14 mouse cellular contexts compared by ENCODE assay signal in genomic region chr8:83199715-83200114, GRCm38 (mm10). TPM values are rescaled to one million over a fixed set of nuclear protein-coding genes. Genes with fewer than 3 reads are reported as not detected.
DNase-seq lines count a peak whose midpoint lies in the region; ATAC-seq and TF ChIP-seq lines count a peak whose summit lies in the region.
"Had no signal": no experiment of that assay in that cellular context is flagged by ENCODE, and none has a peak within 500 bp of the region (broad histone marks: within the 10 kb centered on the region; RNA-seq: fewer than 3 reads in every experiment).

No protein-coding gene starts in this region.

- peak overlapping the region; percentile 98 for H3K27ac ChIP-seq in cerebellum, adult 2 months (ENCODE audit: insufficient read depth, low read length)
- H3K27ac ChIP-seq in layer of hippocampus, adult 2 months, result peak overlapping the region; percentile 74; the same call in 1 of the 2 replicates
- H3K27ac ChIP-seq in stomach, embryonic 14.5 days (ENCODE audit: low read length), result peak overlapping the region; percentile 61; the same call in 1 of the 2 replicates
- no peak overlapping the region for H3K27ac ChIP-seq in gastrocnemius, adult 2 months
- H3K27ac ChIP-seq: kidney, postnatal 0 days had no signal

- H3K9me3 ChIP-seq in stomach, embryonic 14.5 days (ENCODE audit: control insufficient read depth, low read depth, low read length), result no peaks in the 10 kb centered on the region

- no peak overlapping the region for H3K4me2 ChIP-seq in stomach, embryonic 14.5 days (replicated peaks; ENCODE audit: low read depth, low read length)

- WGBS in cerebellum, adult 2 months, result 11% methylated on average over 8 of the region's 8 CpGs
- 78% methylated on average over 8 of the region's 8 CpGs for WGBS in stomach, embryonic 14.5 days

- H3K27me3 ChIP-seq in cerebellum, adult 2 months (ENCODE audit: control insufficient read depth, insufficient read depth, low read length), result no peaks in the 10 kb centered on the region
- no peaks in the 10 kb centered on the region for H3K27me3 ChIP-seq in stomach, embryonic 14.5 days (ENCODE audit: control insufficient read depth, insufficient read depth, low read length)

- TF ChIP-seq POLR2A in cerebellum, adult 2 months (IDR thresholded peaks at IDR 0.05; ENCODE audit: borderline replicate concordance, insufficient read depth, low read length), result no peak

- no peaks in the 10 kb centered on the region for H3K36me3 ChIP-seq in stomach, embryonic 14.5 days (ENCODE audit: control insufficient read depth, insufficient read depth, low read length)

- no peak for ATAC-seq in cerebellum, adult (ENCODE audit: insufficient number of reproducible peaks, low FRiP score, low TSS enrichment)
- peak; percentile 68 for ATAC-seq in erythroid progenitor cell, adult 5-6 weeks (replicated peaks; ENCODE audit: low FRiP score, poor library complexity, severe bottlenecking)
- no peak for ATAC-seq in stomach, embryonic 14.5 days (ENCODE audit: insufficient number of reproducible peaks, insufficient read depth, low FRiP score, low read depth)

- no peak overlapping the region for H3K4me3 ChIP-seq in cerebellum, adult 2 months (replicated peaks; ENCODE audit: insufficient read depth, low read depth, low read length)
- no peak overlapping the region for H3K4me3 ChIP-seq in layer of hippocampus, adult 2 months
- H3K4me3 ChIP-seq in stomach, embryonic 14.5 days (ENCODE audit: low read depth, low read length), result no peak overlapping the region
- no peak overlapping the region for H3K4me3 ChIP-seq in gastrocnemius, adult 2 months

- intact Hi-C loops in gastrocnemius, adult 2 months (cut with DNase I), result no loop called here

- no peak for TF ChIP-seq CTCF in cerebellum, adult 2 months (IDR thresholded peaks at IDR 0.05; ENCODE audit: borderline replicate concordance, insufficient read depth, low read depth, low read length)
- TF ChIP-seq CTCF in layer of hippocampus, adult 2 months (conservative IDR thresholded peaks at IDR 0.05), result no peak
- TF ChIP-seq CTCF in gastrocnemius, adult 2 months (IDR thresholded peaks at IDR 0.05), result no peak

- no peak for DNase-seq in cerebellum, adult 2 months
- DNase-seq in layer of hippocampus, adult 2 months (ENCODE audit: low spot score in 2 of 2), result no peak
- no peak for DNase-seq in layer of hippocampus, adult 11-12 months (ENCODE audit: low spot score)
- no peak for DNase-seq in gastrocnemius, adult 2 months
- no peak for DNase-seq in thymus, postnatal 4 days
- DNase-seq: B cell, adult 2 months; lung, postnatal 36 days had no signal

- no peak overlapping the region for H3K9ac ChIP-seq in stomach, embryonic 14.5 days (replicated peaks; ENCODE audit: low read depth, low read length)

- peaks cover 43% of the 10 kb centered on the region for H3K4me1 ChIP-seq in cerebellum, adult 2 months (ENCODE audit: control insufficient read depth, insufficient read depth, low read length)
- peaks cover 18% of the 10 kb centered on the region for H3K4me1 ChIP-seq in stomach, embryonic 14.5 days (ENCODE audit: control insufficient read depth, insufficient read depth, low read length)

RNA-seq across cellular contexts. Expression of gene Gm10645, which starts 33.7 kb away (rescaled TPM):
- polyA plus RNA-seq in cerebellum, adult 2 months (2012; rRNA removed), result 1.4 and 1.6 TPM in 2 replicates
- total RNA-seq in layer of hippocampus, adult 2 months (2021), result 1 to 10 TPM; 1.1 to 1.4 TPM
- total RNA-seq in erythroid progenitor cell, adult 5-6 weeks (2015; ENCODE audit: low replicate concordance), result not detected in 2 replicates
- not detected in 2 replicates for total RNA-seq in erythroid progenitor cell, adult 5-6 weeks (2017; ENCODE audit: low replicate concordance)
- polyA plus RNA-seq in stomach, embryonic 14.5 days (2014; fragmentation: Nextera tagmentation; extraction: Ambion mirVana), result 5.6 and 5.7 TPM in 2 replicates
- not detected for total RNA-seq in gastrocnemius, adult 2 months (2021)
- total RNA-seq: granulocyte monocyte progenitor cell, adult 5-6 weeks; heart, postnatal 14 days; MEL had no signal

RNA-seq across cellular contexts. Expression of gene Tbc1d9, which starts 34.6 kb away (rescaled TPM):
- 79.8 and 89.8 TPM in 2 replicates for polyA plus RNA-seq in cerebellum, adult 2 months (2012; rRNA removed)
- 10 to 100 TPM; 64.3 to 65.7 TPM for total RNA-seq in layer of hippocampus, adult 2 months (2021)
- 1.4 and 4.2 TPM in 2 replicates for total RNA-seq in erythroid progenitor cell, adult 5-6 weeks (2015; ENCODE audit: low replicate concordance)
- total RNA-seq in erythroid progenitor cell, adult 5-6 weeks (2017; ENCODE audit: low replicate concordance), result 3.1 and 8.3 TPM in 2 replicates
- 5.0 TPM in 2 replicates for polyA plus RNA-seq in stomach, embryonic 14.5 days (2014; fragmentation: Nextera tagmentation; extraction: Ambion mirVana)
- 1 to 10 TPM in 1 of 2 experiments, under 1 TPM in 1; 0.46 to 1.1 TPM for total RNA-seq in gastrocnemius, adult 2 months (2021)
- total RNA-seq: MEL had no signal

Comparison
In these comparisons a context has a peak if more than half of its experiments do, and no peak if none do; other contexts are left out.
1. RNA of gene Tbc1d9, which starts 34.6 kb away (total RNA-seq): 64.3 to 65.7 TPM in layer of hippocampus, adult 2 months; 1.4 to 8.3 TPM in erythroid progenitor cell, adult 5-6 weeks and 0.46 to 1.1 TPM in gastrocnemius, adult 2 months; every median in the first group is over 4 times any median in the second.